Mouse (Mus musculus) kidney, embryonic 16.5 days (tissue): ENCODE measurements around the gene Raver1. TPM values are rescaled to one million over a fixed set of nuclear protein-coding genes. Genes with fewer than 3 reads are reported as not detected.

ENCODE experiments used
- ATAC-seq: fragments of 200-750 bp; cut with Nextera tagmentation; 2 replicates; pipeline ENCODE4 v1.8.0; 2017; ENCODE audit warnings: moderate TSS enrichment; ENCODE audit not compliant: low FRiP score, low TSS enrichment
- H3K27ac ChIP-seq: fragments of 300-500 bp; sonication (generic); 2 replicates; pipeline ENCODE4 v1.5.1; 2014; ENCODE audit warnings: low read length
- H3K27me3 ChIP-seq: fragments of 300-500 bp; sonication (generic); 2 replicates; pipeline ENCODE4 v1.6.1; 2014; ENCODE audit warnings: low read length, control low read depth, mixed read lengths; ENCODE audit not compliant: insufficient read depth
- H3K36me3 ChIP-seq: fragments of 300-500 bp; sonication (generic); 2 replicates; pipeline ENCODE4 v1.6.1; 2014; ENCODE audit warnings: low read length, control low read depth, mixed read lengths; ENCODE audit not compliant: insufficient read depth
- H3K4me1 ChIP-seq: fragments of 300-500 bp; sonication (generic); 2 replicates; pipeline ENCODE4 v1.6.1; 2014; ENCODE audit warnings: low read length, control low read depth, mixed read lengths; ENCODE audit not compliant: insufficient read depth
- H3K4me2 ChIP-seq: fragments of 300-500 bp; sonication (generic); replicated peaks from 2 replicates; pipeline ENCODE4 v1.6.1; 2014; ENCODE audit warnings: low read depth, low read length
- H3K4me3 ChIP-seq: fragments of 300-500 bp; sonication (generic); 2 replicates; pipeline ENCODE4 v1.5.1; 2014; ENCODE audit warnings: mild to moderate bottlenecking, low read length
- H3K9ac ChIP-seq: fragments of 300-500 bp; sonication (generic); replicated peaks from 2 replicates; pipeline ENCODE4 v1.6.1; 2014; ENCODE audit warnings: low read length
- H3K9me3 ChIP-seq: fragments of 300-500 bp; sonication (generic); 2 replicates; pipeline ENCODE4 v1.6.1; 2016; ENCODE audit warnings: low read length, control low read depth
- WGBS: fragments of 180-500 bp; shearing (Covaris S2); extraction: QIAGEN DNeasy Blood & Tissue Kit; methylation state at CpG from one replicate; pipeline ENCODE4 v1.1.7; 2014; 5-methylcytosine and 5-hydroxymethylcytosine counted together
- microRNA counts: library from miRNA; unstranded; fragments of <30 nt; microRNA quantifications from one replicate; lab custom pipeline; 2016
- microRNA-seq: library from miRNA; unstranded; fragments of <30 nt; microRNA quantifications from one replicate; pipeline ENCODE4, GENCODE M21; 2016
- polyA plus RNA-seq: library from polyadenylated mRNA; unstranded; fragments of >200 nt; fragmentation: Nextera tagmentation; extraction: Ambion mirVana; gene quantifications from 2 replicates; pipeline ENCODE4 v1.2.1, GENCODE M21; 2015

Gene Raver1
- polyA plus RNA-seq, 1 experiment from 2014 or later, result 66.8 TPM

- 58% methylated on average over 8 of the region's 8 CpGs for WGBS
- Histone ChIP-seq H3K9me3 (no peaks in the 10 kb centered on the region), H3K27ac (no peak overlapping the region), H3K36me3 (no peaks in the 10 kb centered on the region), H3K4me1 (peaks cover 28% of the 10 kb centered on the region), H3K9ac (no peak overlapping the region), H3K4me3 (no peak overlapping the region), H3K4me2 (no peak overlapping the region), H3K27me3 (peaks cover 15% of the 10 kb centered on the region)
- ATAC-seq, result no peak
Measured at GRCm38 (mm10) chr9:21027774-21028290, 64.0 kb downstream of the Raver1 start.

GRCm38 (mm10) chr9:21026849-21027248 is 65.0 kb downstream of the Raver1 start:
- H3K4me1 ChIP-seq, result peaks cover 19% of the 10 kb centered on the region
- no peak overlapping the region for H3K4me2 ChIP-seq
- ATAC-seq, result no peak
- 75% methylated on average over 12 of the region's 12 CpGs for WGBS
- no peaks in the 10 kb centered on the region for H3K9me3 ChIP-seq
- H3K36me3 ChIP-seq, result no peaks in the 10 kb centered on the region
- H3K4me3 ChIP-seq, result no peak overlapping the region
- no peak overlapping the region for H3K27ac ChIP-seq
- peak overlapping the region; percentile 19; the same call in 1 of the 2 replicates for H3K9ac ChIP-seq
- H3K27me3 ChIP-seq, result peaks cover 6% of the 10 kb centered on the region

GRCm38 (mm10) chr9:21025258-21025810 is 66.5 kb downstream of the Raver1 start:
- H3K36me3 ChIP-seq, result no peaks in the 10 kb centered on the region
- H3K9ac ChIP-seq, result no peak overlapping the region
- no peak overlapping the region for H3K4me3 ChIP-seq
- no peak for ATAC-seq
- H3K9me3 ChIP-seq, result no peaks in the 10 kb centered on the region
- no peak overlapping the region for H3K27ac ChIP-seq
- H3K4me2 ChIP-seq, result no peak overlapping the region
- H3K4me1 ChIP-seq, result peaks cover 9% of the 10 kb centered on the region
- 0 out of 2 replicates have a peak, but pooled peaks cover 4% of the 10 kb centered on the region for H3K27me3 ChIP-seq
- WGBS, result 67% methylated on average over 19 of the region's 19 CpGs

MicroRNAs encoded within 50 kb of the gene (microRNA counts, 519-probe panel; counts per million panel counts)
- microRNA mmu-miR-1900 (lab: Ali Mortazavi, UCI), result 3,233 counts per million, percentile 75 among the panel's probes with 10 or more counts

Small RNA genes within 50 kb of the gene (microRNA-seq; reads per million reads assigned to microRNA genes)
- not detected for gene Mir1900
- gene Mir7082, result not detected

Other genes starting within 250 kb of the Raver1 start
- gene A230050P20Rik, start 223.4 kb downstream of the Raver1 start, polyA plus RNA-seq, result 18.8 and 20.1 TPM in 2 replicates
- gene Angptl6, start 212.3 kb downstream of the Raver1 start, polyA plus RNA-seq, result 2.9 and 3.6 TPM in 2 replicates
- 94.3 and 95.3 TPM in 2 replicates for gene Ppan, start 203.8 kb downstream of the Raver1 start, polyA plus RNA-seq
- gene Eif3g, start 193.4 kb downstream of the Raver1 start, polyA plus RNA-seq, result 299 and 319 TPM in 2 replicates
- 107 and 110 TPM in 2 replicates for gene Dnmt1, start 132.1 kb downstream of the Raver1 start, polyA plus RNA-seq
- gene S1pr2, start 115.2 kb downstream of the Raver1 start, polyA plus RNA-seq, result 35.1 and 37.7 TPM in 2 replicates
- gene Mrpl4, start 89.3 kb downstream of the Raver1 start, polyA plus RNA-seq, result 161 and 169 TPM in 2 replicates
- gene Icam1, start 76.0 kb downstream of the Raver1 start, polyA plus RNA-seq, result 14.2 and 18.0 TPM in 2 replicates
- gene Icam4, start 62.6 kb downstream of the Raver1 start, polyA plus RNA-seq, result 0.84 and 0.91 TPM in 2 replicates
- gene Icam5, start 59.9 kb downstream of the Raver1 start, polyA plus RNA-seq, result 0.39 and 0.45 TPM in 2 replicates
- gene Zglp1, start 24.9 kb downstream of the Raver1 start, polyA plus RNA-seq, result 0.59 and 0.64 TPM in 2 replicates
- gene Gm49373, start 18.9 kb downstream of the Raver1 start, polyA plus RNA-seq, result 0.77 and 0.84 TPM in 2 replicates
- gene Fdx1l, start 18.4 kb downstream of the Raver1 start, polyA plus RNA-seq, result 56.1 and 65.7 TPM in 2 replicates
- 2.1 and 3.7 TPM in 2 replicates for gene Gm38431, start within 50 bp of the Raver1 start, polyA plus RNA-seq
- 16.1 and 16.3 TPM in 2 replicates for gene Tyk2, start 39.2 kb upstream of the Raver1 start, polyA plus RNA-seq
- gene Cdc37, start 58.0 kb upstream of the Raver1 start, polyA plus RNA-seq, result 359 and 386 TPM in 2 replicates
- 14.3 and 15.3 TPM in 2 replicates for gene Pde4a, start 73.7 kb upstream of the Raver1 start, polyA plus RNA-seq
- 67.4 and 68.1 TPM in 2 replicates for gene Keap1, start 147.4 kb upstream of the Raver1 start, polyA plus RNA-seq
- 0.13 and 0.14 TPM in 2 replicates for gene S1pr5, start 156.4 kb upstream of the Raver1 start, polyA plus RNA-seq
- gene Atg4d, start 173.3 kb upstream of the Raver1 start, polyA plus RNA-seq, result 58.7 and 64.1 TPM in 2 replicates
- 14.6 and 20.0 TPM in 2 replicates for gene Kri1, start 196.0 kb upstream of the Raver1 start, polyA plus RNA-seq
- 50.9 and 51.7 TPM in 2 replicates for gene Cdkn2d, start 199.4 kb upstream of the Raver1 start, polyA plus RNA-seq
- gene Ap1m2, start 220.3 kb upstream of the Raver1 start, polyA plus RNA-seq, result 45.2 and 48.9 TPM in 2 replicates
- gene Slc44a2, start 228.7 kb upstream of the Raver1 start, polyA plus RNA-seq, result 116 and 122 TPM in 2 replicates